Mouse (Mus musculus) brown adipose tissue, adult 24 weeks (tissue): ENCODE measurements around the gene Aagab. TPM values are rescaled to one million over a fixed set of nuclear protein-coding genes. Genes with fewer than 3 reads are reported as not detected.

ENCODE experiments used
- H3K27ac ChIP-seq: fragments of 200-500 bp; replicated peaks from 2 replicates; pipeline ENCODE4 v1.5.1; 2012; ENCODE audit warnings: low read depth, mild to moderate bottlenecking, low read length
- H3K4me1 ChIP-seq: fragments of 200-500 bp; 2 replicates; pipeline ENCODE4 v1.6.1; 2012; ENCODE audit warnings: low read length, mixed read lengths; ENCODE audit not compliant: control insufficient read depth, insufficient read depth, insufficient read length
- H3K4me3 ChIP-seq: fragments of 200-500 bp; 2 replicates; pipeline ENCODE4 v1.5.1; 2012; ENCODE audit warnings: low read depth, mild to moderate bottlenecking, low read length, moderate library complexity; ENCODE audit not compliant: insufficient read depth
- polyA plus RNA-seq: library from polyadenylated mRNA; stranded (reverse); fragments of >200 nt; gene quantifications from 2 replicates; pipeline ENCODE4 v1.2.4, GENCODE M21; 2012; ENCODE audit not compliant: missing spikeins, insufficient read depth, insufficient read length

Aagab gene
- polyA plus RNA-seq, 1 experiment: 9.2 TPM

DNA sequence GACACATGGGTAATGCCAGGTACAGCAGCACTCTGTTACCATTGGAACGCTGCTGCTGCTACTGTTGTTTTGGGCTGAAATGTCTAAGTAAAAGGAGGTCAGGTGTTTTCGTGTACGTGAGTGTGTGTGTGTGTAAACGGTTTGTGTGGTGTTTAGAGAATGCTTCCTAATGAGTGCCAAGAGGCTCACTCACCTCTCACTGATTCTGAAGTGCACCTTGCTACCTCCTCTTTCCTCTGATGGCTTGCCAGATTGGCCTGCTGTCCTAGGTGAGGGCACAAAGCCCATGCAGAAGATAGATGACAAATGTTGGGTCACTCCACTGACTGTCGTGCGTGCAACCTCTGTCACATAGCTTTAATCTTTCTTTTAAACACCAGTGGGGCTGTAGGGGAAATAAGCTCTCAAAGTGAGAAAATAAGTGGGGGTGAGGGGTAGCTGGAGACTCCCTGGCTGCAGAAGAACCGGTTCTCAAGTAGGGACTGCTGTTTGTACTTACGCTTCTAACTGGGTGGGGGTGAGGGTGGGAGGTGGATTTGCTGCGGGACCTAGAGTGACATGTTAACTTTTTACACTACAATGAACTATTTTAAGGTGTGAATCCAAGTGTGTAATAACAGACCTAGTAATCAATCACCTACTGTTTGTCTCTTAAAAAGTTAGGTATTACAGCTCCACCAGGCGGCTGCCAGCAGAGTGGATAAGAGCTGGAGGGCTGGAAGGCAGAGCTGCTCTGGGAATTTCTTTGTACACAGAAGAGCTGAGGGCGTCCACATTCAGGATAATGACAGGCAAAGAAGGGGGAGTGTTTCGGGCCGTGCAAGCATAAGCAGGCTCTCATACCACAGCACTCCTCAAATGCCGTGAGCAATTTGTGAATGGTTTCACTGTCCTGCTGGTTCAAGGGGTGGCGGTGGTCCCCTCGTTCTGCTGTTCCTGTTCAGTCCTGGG, 10.4 kb downstream of the Aagab start:
- peak overlapping the region; percentile 32 for H3K27ac ChIP-seq

DNA sequence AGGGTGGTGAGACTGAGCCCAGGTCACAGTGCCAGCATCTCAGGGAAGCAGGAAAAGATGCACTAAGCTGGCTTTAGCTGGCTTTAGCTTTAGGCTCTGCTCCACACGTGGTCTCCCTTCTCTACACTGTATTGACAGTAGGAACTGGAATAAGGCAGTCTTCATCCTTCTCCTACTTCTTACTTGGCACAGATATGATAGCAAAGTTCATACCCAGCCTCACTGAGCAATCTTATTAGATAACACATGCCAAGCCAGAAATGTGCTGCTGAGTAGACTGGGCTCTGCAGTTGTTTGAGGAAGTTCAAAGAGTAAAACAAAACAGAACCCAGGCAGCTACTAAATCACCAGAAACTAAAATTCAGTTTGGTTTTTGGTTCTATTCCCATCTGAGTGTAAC, 11.1 kb downstream of the Aagab start:
- Histone ChIP-seq H3K4me3 (no peak overlapping the region), H3K4me1 (peaks cover 21% of the 10 kb centered on the region), H3K27ac (peak overlapping the region; percentile 32)

More for the DNA sequence above, 10.4 kb downstream of the Aagab start:
- H3K4me3 ChIP-seq: no peak overlapping the region
- peaks cover 21% of the 10 kb centered on the region for H3K4me1 ChIP-seq

DNA sequence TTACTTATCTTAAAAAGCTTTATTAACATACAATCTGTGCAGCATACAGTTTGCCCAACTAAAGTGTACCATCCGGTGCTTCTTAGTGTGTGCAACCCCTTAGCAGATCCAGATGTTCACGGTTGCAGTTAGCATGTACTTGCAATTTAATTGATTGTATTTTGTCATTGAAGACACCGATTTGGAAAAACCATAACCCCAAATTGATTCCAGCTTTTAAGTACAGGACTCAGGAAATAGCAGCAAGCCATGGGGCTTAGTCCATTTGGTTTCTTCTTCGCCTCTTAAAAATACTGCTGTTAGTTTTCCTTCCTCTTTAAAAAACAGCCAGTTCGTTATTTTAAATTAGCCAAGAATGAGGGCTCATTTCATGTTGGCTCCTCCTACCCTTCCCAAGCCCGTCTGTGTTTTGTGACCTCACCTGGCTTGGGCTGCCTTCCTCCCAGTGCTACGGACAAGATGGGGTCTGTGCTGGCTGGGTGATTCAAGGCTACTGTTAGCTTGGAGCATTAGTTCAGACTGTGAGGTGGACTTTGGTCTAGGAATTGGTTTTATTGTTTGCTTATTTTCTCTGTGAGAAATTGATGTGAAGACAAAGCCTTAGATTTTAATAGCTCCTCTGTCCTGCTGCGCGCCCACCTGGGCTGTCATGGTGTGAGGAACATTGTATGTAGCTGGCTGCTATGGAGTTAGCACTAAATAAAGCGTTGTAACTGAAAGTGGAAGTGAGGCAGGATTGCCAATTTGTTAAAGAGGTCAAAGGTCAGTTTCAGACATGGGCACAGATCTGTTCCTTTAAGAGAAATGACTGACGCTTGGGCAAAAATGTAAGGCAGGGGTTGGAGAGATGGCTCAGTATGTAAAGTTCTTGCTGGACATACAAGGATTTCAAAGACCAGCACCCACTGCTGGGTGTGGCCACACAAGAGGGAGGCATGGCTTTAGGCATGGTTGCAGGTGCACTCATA, 11.8 kb downstream of the Aagab start:
- no peak overlapping the region for H3K4me3 ChIP-seq
- peak overlapping the region; percentile 66 for H3K27ac ChIP-seq
- peaks cover 21% of the 10 kb centered on the region for H3K4me1 ChIP-seq

DNA sequence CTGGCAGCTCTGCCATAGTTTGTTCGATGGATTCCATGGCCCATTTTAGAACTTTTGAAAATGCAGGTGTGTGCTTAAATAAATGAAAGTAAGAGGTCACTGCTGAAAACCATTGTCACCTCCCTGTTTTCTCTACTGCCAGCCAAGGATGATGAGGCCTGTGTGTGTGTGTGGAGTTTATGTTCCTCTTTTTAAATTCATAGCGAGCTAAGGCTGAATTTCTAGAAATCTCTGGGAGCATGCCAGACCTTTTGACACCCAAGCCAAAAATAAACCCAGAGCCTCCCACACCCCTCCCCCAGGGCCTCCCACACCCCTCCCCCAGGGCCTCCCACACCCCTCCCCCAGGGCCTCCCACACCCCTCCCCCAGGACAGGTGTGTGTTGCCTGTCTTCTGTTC, 15.5 kb downstream of the Aagab start:
- peaks cover 8% of the 10 kb centered on the region for H3K4me1 ChIP-seq
- H3K4me3 ChIP-seq: no peak overlapping the region
- no peak overlapping the region for H3K27ac ChIP-seq

DNA sequence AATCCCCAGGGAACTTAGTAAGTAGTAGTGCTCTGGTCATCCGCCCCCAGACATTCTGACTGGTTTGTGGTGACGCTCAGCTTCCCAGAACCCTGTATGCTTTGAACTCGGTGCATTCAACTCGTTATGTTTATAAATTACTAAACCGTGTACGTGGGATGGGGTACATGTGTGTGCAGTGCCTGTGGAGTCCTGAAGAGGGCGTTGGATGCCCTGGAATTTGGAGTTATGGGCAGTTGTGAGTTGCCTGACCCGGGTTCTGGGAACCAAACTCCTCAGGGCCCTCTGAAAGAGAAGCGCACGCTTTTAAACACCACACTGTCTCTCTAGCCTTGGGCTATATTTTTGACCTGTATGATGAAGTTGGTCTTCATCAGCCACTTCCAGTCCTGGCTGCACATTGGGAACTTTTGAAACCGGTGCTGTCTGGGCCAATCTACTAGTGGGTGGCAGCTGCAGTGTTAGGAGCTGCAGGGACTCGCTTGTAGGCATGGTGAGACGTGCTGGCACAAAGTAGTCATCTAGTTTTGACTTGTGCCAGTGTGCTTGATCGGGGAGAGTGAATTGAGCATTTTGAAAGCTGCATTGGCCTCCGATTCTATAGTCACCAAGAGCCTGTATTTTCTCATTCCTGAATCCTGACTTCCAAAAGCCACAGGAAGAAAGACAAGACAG, 21.6 kb downstream of the Aagab start:
- H3K4me3 ChIP-seq: no peak overlapping the region
- no peak overlapping the region for H3K27ac ChIP-seq
- no peaks in the 10 kb centered on the region for H3K4me1 ChIP-seq

DNA sequence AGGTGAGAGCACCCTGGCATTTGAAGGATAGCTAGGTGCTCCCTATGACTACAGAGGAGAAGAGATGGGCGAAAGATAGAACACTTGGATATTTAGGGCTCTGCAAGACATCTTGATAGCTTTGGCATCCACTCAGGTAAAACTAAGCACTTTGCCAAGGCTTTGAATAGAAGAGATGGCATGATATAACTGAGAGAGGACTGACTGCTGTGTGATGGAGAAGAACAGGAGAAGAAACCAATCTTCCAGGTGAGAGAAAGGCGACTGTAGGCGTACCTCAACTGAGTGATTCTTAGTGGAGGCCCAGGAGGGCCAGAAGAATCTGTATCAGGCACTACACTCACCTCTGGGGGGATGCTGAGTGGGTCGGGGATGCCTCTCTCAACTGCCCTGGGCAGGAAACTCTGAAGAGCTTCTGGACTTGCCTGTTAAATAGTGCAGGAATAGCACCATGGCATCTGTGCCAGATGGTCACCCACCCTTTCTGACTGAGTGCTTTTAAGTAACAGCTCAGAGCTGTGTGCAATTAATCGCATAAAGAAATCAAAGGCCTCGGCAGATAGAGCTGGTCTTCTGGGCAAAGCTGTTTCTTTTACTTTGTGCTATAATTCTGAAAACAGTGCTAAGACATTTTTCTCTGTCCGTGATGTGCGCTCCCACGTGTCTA, 22.8 kb downstream of the Aagab start:
- Histone ChIP-seq H3K27ac (no peak overlapping the region), H3K4me1 (no peaks in the 10 kb centered on the region), H3K4me3 (no peak overlapping the region)

DNA sequence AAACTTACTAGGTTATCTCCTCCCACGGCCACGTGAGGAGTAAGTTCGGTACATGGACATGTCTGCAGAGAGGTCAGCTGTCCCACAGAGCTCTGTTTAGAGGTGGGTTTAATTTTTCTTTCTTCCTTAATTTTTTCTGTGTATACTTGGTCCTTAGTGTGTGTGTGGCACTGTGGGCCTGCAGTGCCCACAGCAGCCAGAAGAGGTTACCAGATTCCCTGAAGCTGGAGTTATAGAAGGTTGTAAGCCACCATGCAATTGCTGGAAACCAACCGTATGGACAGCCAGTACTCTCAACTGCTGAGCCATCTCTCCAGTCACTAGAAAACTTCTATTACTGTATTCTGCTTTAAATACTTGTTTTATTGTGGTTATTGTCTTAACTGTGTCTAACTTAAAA, 29.6 kb downstream of the Aagab start:
- Histone ChIP-seq H3K4me3 (no peak overlapping the region), H3K27ac (no peak overlapping the region), H3K4me1 (no peaks in the 10 kb centered on the region)

DNA sequence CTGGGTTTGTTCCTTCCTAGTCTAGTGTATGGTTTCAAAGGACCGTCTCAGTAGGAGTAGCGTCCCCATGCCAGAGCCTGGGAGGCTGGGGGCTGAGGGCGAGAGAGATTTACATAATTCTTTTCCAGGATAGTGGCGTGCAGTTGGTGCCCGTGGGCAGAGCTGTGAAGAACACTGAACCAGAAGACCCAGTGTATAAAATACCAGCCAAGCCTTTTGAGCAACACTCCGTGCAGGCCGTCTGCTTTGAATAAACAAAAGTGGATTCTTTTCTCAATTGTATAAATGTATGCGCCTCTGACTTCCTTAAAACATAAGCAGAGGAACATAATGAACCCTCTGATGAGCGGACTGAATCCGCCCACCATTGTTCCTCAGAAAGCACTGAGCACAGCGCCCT, 30.5 kb downstream of the Aagab start:
- no peak overlapping the region for H3K27ac ChIP-seq
- H3K4me3 ChIP-seq: no peak overlapping the region

DNA sequence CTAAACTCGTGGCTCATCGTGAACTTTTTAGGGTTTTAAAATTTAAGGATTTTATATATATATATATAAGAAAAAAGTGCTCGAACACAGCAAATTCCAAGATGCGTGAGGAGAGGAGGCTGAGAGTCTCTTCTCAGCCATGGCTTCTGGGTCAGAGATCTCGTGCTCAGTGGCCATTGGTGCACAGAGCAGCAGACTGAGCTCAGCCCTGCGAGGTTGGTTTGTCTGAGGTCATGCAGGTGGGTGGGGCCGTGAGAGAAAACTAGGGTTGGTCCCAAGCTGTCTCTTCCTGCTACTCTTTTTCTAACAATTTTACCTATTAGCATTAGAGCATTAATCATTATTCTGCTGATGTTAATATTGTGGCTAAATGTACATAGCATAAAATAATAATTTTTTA, 30.9 kb downstream of the Aagab start:
- Histone ChIP-seq H3K27ac (no peak overlapping the region), H3K4me1 (no peaks in the 10 kb centered on the region), H3K4me3 (no peak overlapping the region)

More for the DNA sequence above, 30.5 kb downstream of the Aagab start:
- H3K4me1 ChIP-seq: no peaks in the 10 kb centered on the region

DNA sequence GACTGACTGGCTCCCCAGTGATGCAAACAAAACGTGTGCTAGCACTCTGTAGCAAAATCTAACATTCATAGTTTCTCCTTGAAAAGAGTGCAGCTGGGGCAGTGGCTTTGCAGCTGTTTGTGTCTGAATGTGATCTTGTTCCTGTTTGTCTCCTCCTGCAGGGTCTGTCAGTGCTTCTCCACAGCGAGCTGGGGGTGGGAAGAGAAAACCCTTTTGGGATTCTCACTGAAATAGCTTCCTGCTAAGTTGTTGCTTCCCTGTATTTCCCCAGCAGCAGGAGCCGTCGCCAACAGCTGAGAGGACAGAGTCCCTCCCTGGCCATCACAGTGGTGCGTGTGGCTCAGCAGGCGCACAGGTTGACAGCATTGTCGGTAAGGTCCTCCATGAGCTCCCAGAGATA, 33.7 kb downstream of the Aagab start:
- Histone ChIP-seq H3K4me1 (0 out of 2 replicates have a peak, but pooled peaks cover 2% of the 10 kb centered on the region), H3K4me3 (no peak overlapping the region), H3K27ac (no peak overlapping the region)

DNA sequence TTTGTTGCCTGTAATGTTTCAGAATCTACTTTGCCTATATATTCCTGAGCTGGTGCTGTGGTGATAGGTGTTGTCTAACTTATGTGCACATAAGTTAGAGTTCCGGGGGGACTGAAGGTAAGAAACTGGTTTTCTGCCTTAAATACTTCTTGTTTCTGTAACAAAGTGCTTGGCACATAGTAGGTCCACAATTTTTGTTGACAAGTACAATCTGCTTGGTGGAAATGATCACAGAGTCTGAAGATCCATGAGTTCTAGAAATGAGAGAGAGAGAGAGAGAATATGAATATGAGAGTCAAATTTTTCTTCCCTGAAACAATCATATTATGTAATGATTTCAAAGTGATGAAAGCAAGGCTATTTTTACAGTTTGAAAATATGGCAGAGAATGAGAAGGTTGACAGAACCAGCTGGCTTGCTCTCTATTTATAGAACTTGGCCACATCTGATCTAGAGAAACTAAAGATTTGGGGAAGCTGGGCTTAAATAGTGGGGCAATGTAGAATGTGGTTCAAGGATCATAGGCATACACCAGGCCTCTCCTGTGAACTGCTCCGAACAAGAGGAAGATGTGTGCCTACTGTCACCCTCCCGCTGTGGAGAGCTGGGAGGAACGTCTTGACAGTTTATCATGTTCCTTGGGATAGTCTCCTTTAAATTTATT, 39.7 kb downstream of the Aagab start:
- peak overlapping the region; percentile 39 for H3K27ac ChIP-seq
- no peak overlapping the region for H3K4me3 ChIP-seq
- H3K4me1 ChIP-seq: peaks cover 9% of the 10 kb centered on the region; the same call in 1 of the 2 replicates

DNA sequence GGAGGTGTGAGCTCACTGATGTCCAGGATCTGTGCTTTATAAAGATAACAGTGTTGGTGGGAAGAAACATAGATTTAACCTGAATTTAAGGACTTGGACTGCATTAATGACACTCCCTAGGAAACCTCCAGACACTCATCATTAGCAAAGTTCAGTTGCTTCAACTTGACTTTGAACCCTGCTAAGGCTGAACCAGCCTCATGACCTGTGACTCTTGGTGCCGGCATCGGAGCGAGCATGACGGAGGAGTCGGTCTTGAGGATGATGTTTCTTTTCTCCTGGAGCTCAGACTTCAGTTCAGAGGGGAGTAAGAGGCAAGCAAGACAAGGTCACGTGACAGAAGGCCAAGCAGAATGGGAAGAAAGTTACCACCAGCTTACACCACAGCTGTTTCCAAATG, 41.6 kb downstream of the Aagab start:
- Histone ChIP-seq H3K27ac (no peak overlapping the region), H3K4me1 (peaks cover 9% of the 10 kb centered on the region; the same call in 1 of the 2 replicates), H3K4me3 (no peak overlapping the region)

DNA sequence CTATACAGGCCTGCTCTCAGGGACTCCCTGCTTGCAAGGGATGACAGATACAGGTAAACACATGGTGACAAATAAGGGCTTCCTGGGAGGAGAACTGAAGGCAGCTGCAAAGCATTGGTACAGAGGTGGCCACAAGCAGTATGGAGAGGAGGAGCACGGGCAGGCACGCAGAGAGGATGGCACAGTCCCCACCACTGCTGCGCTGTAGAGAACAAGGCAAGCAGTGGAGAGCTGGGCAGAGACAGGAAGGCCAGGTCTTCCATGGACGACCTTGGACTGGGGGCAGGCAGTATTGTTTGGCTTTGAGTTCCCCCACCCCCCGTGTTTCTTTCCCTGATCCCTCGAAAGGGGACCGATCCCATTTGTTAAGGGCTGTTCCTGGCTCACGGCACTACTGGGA, 42.6 kb downstream of the Aagab start:
- Histone ChIP-seq H3K27ac (no peak overlapping the region), H3K4me3 (no peak overlapping the region), H3K4me1 (peaks cover 9% of the 10 kb centered on the region; the same call in 1 of the 2 replicates)
